Mouse (Mus musculus) forebrain, embryonic 10.5 days (tissue): Measurements from ENCODE around the gene Gm36028. TPM values are rescaled to one million over a fixed set of nuclear protein-coding genes. Genes with fewer than 3 reads are reported as not detected.

ENCODE experiments used
- DNase-seq: peaks from one replicate; pipeline ENCODE4 v3.0.0-alpha.2; 2017; ENCODE audit warnings: low spot score; ENCODE audit errors: extremely low spot score
- H3K27ac ChIP-seq: fragments of 300-500 bp; sonication (generic); 2 replicates; pipeline ENCODE4 v1.5.1; 2016; ENCODE audit warnings: mild to moderate bottlenecking
- H3K27me3 ChIP-seq: fragments of 300-500 bp; sonication (generic); 2 replicates; pipeline ENCODE4 v1.6.1; 2016; ENCODE audit warnings: mild to moderate bottlenecking; ENCODE audit not compliant: poor library complexity, severe bottlenecking
- H3K36me3 ChIP-seq: fragments of 300-500 bp; sonication (generic); replicated peaks from 2 replicates; pipeline ENCODE4 v1.6.1; 2016; ENCODE audit warnings: mild to moderate bottlenecking, moderate library complexity
- H3K4me1 ChIP-seq: fragments of 300-500 bp; sonication (generic); 2 replicates; pipeline ENCODE4 v1.6.1; 2016
- H3K4me3 ChIP-seq: fragments of 300-500 bp; sonication (generic); 2 replicates; pipeline ENCODE4 v1.5.1; 2016; ENCODE audit warnings: mild to moderate bottlenecking, moderate library complexity
- H3K9me3 ChIP-seq: fragments of 300-500 bp; sonication (generic); 2 replicates; pipeline ENCODE4 v1.6.1; 2016; ENCODE audit warnings: mild to moderate bottlenecking, moderate library complexity
- WGBS: fragments of 180-500 bp; shearing (Covaris S2); methylation state at CpG from one replicate; pipeline ENCODE4 v1.1.7; 2016; 5-methylcytosine and 5-hydroxymethylcytosine counted together
- polyA plus RNA-seq: library from polyadenylated mRNA; unstranded; fragments of >200 nt; fragmentation: Nextera tagmentation; extraction: Ambion mirVana; gene quantifications from 2 replicates; pipeline ENCODE4 v1.2.1, GENCODE M21; 2016

Gm36028 gene
- polyA plus RNA-seq, 1 experiment from 2014 or later = 0.33 TPM

DNA sequence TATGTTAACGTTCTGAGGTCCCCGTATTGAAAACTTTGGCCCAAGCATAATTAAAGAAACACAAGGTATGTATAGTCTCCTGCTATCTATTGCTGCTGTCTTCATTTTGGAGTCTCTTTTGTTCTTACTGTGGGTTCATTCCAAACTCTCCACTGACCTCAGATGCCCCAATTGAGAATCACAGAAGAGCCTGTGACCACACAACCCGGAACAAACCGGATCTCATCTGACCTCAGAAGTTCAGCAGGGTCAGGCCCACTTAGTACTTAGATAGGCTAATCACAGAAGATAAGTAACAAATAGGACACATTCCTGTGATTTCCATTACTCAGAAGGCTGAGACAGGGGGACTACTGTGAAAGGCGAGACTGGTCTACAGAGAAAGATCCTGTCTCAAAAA, 6.4 kb downstream of the Gm36028 start:
- Histone ChIP-seq H3K4me3 (no peak overlapping the region), H3K27me3 (no peaks in the 10 kb centered on the region), H3K9me3 (no peaks in the 10 kb centered on the region), H3K4me1 (peaks cover 9% of the 10 kb centered on the region; the same call in 1 of the 2 replicates), H3K27ac (no peak overlapping the region), H3K36me3 (no peaks in the 10 kb centered on the region)
- 73% methylated on average over 5 of the region's 5 CpGs for WGBS
- no peak for DNase-seq

DNA sequence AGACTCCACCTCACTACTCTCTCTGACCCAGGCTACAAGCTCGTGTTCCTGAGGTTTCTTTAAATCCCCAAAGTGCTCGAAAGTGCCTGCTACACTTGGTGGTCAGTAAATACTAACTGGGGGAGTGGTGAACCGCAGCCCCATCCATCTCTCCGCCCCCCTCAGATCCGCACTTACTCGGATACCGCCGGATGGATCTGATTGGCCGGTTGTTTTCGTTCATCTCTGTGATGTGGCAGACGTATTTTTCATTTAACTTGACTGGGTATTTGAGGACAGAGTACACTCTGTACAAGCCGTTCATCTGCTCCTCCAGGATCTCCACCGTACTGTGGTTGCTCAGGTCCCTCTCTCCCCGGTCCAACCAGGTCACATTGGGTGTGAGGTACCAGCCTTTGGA, 6.9 kb downstream of the Gm36028 start:
- H3K4me1 ChIP-seq = peaks cover 9% of the 10 kb centered on the region; the same call in 1 of the 2 replicates
- no peaks in the 10 kb centered on the region for H3K36me3 ChIP-seq
- no peaks in the 10 kb centered on the region for H3K9me3 ChIP-seq
- no peak overlapping the region for H3K4me3 ChIP-seq
- H3K27me3 ChIP-seq = no peaks in the 10 kb centered on the region
- H3K27ac ChIP-seq = no peak overlapping the region
- DNase-seq = no peak
- 77% methylated on average over 14 of the region's 14 CpGs for WGBS

DNA sequence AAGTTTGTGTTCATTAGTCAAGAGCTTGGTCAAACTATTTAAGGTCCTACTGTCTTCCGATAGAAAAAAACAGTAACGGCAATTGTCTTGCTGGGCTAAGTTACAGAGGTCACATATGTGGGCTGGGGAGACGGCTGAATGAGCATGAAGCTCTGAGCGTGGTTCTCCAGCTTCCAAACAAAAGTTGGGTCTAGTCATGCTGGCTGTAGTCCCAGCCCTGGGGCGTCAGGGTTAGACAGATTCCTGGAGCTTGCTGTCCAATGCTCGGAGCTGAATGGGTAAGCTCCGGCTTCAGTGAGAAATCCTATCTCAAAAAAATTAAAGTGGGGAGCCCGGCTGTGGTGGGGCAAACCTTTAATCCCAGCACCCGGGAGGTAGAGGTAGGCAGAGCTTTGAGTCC, 7.7 kb downstream of the Gm36028 start:
- no peaks in the 10 kb centered on the region for H3K27me3 ChIP-seq
- H3K4me3 ChIP-seq = no peak overlapping the region
- peaks cover 9% of the 10 kb centered on the region; the same call in 1 of the 2 replicates for H3K4me1 ChIP-seq
- no peaks in the 10 kb centered on the region for H3K9me3 ChIP-seq
- DNase-seq = no peak
- no peaks in the 10 kb centered on the region for H3K36me3 ChIP-seq
- H3K27ac ChIP-seq = no peak overlapping the region
- WGBS = 79% methylated on average over 9 of the region's 9 CpGs

DNA sequence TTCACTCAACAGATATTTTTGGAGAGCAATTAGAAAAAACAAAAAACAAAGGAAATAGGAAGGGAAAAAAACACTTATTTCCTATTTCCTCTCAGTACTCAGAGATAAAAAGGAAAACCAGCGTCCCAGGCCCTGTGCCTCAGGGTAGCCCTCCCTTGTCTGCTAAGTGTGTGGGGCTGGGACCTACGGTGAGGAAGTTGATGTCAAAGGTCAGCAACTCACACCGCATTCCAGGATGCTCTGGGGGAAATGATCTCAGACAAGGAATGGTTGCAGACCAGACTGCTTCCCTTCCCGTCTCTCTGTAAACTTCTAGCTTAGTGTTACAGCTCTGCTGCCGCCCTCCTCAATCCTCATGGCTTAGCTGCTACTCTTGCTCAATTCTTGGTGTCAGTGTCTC, 9.6 kb downstream of the Gm36028 start:
- 50% methylated on average over 5 of the region's 5 CpGs for WGBS
- Histone ChIP-seq H3K9me3 (no peaks in the 10 kb centered on the region), H3K27me3 (no peaks in the 10 kb centered on the region), H3K4me1 (peaks cover 6% of the 10 kb centered on the region; the same call in 1 of the 2 replicates), H3K4me3 (no peak overlapping the region), H3K27ac (no peak overlapping the region), H3K36me3 (no peaks in the 10 kb centered on the region)
- no peak for DNase-seq

DNA sequence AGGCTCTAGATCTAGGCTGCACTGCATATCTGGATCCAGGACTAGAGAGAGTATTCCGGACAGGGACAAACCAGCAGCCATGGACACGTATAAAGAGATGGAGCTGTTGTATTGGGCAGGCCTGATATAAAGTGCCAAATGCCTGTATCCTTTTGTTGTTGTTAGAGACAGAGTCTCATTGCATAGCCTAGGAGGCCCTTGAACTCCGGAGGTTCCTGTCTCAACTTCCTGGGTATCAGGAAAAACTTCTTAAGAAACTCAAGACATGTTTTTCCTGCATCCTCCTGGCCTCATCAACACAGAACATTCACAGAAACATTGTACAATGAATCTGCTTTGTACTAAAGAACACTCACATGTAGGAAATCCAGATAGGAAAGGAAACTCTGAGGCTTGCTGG, 13.9 kb downstream of the Gm36028 start:
- 90% methylated on average over 3 of the region's 3 CpGs for WGBS
- no peak for DNase-seq

DNA sequence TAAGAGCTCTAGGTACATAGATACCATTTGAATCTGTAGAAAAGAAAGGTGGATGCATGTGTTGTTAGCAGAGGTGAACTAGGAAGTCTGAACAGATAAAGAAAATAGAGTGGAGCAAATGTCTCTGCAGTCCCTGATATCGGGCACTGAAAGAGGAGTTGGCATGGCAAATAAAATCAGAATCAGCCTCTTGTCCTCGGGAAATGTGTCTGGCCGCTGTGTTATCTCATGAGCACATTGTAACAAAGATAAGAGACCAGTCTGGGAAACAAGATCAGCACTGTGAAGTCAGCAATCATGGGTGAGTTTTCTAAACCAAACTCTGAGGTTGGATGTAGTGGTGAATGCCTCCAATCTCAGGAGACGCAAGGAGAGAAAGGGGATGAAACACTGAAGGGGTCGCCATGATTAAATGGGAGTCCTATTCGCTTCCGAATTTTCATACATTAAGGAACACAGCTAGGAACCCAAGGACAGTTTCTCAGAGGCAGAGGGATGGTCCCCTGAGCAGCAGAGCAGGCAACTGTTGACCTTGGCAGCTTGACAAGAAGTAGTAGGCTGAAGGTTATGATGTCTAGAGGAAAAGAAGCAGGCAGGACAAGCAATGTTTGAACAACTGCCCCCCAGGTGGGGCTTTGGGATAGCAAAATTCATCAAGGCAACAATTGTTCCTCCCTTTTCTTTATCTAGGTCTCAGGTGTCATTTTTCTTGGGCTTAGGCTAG, 15.6 kb downstream of the Gm36028 start:
- H3K4me1 ChIP-seq = no peaks in the 10 kb centered on the region
- H3K9me3 ChIP-seq = no peaks in the 10 kb centered on the region
- no peaks in the 10 kb centered on the region for H3K27me3 ChIP-seq
- no peak overlapping the region for H3K4me3 ChIP-seq
- no peaks in the 10 kb centered on the region for H3K36me3 ChIP-seq
- H3K27ac ChIP-seq = no peak overlapping the region
- no peak for DNase-seq
- WGBS = 92% methylated on average over 7 of the region's 7 CpGs

More for the DNA sequence above, 13.9 kb downstream of the Gm36028 start:
- Histone ChIP-seq H3K36me3 (no peaks in the 10 kb centered on the region), H3K9me3 (no peaks in the 10 kb centered on the region), H3K4me3 (no peak overlapping the region), H3K4me1 (peaks cover 6% of the 10 kb centered on the region; the same call in 1 of the 2 replicates), H3K27ac (no peak overlapping the region), H3K27me3 (no peaks in the 10 kb centered on the region)

DNA sequence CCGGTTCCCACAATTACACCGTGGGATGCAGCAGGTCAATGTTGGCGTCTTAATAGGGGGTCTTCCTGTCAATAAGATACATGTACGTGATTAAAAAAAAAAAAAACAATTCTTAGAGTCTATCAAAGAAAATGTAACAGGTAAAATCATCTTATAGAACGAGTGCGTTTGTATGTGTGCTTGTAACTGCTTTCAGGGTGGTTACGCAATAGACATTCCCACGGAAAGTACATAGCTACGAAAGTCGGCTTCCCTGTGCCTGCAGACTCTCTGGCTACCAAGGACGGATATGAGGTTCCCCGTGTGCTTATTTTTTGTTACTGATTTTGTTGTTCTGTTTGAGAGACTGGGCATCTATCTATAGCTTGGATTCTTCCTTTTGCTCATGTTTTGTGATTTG, 17.2 kb downstream of the Gm36028 start:
- DNase-seq = no peak
- no peak overlapping the region for H3K4me3 ChIP-seq
- no peaks in the 10 kb centered on the region for H3K4me1 ChIP-seq
- no peaks in the 10 kb centered on the region for H3K9me3 ChIP-seq
- H3K27ac ChIP-seq = no peak overlapping the region
- no peaks in the 10 kb centered on the region for H3K36me3 ChIP-seq
- WGBS = 90% methylated on average over 12 of the region's 12 CpGs
- no peaks in the 10 kb centered on the region for H3K27me3 ChIP-seq

DNA sequence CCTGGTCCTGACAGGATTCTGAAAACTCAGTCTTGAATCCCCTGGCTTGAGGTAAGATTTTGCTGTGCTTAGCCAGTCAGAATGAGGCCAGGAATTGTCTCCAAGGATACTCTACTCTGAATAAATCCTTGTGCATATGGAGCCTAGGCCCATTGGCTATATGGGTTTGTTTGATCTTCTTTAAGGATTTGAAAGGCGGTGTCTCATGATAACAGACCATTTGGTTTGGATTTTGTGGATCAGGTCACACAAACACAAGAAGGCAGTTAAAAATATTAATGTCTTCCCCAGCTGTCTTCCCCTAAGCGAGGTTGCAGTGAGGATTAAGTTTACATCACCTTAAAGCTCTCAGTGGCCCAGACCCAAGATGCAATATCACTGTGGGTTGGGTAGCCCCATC, 18.5 kb downstream of the Gm36028 start:
- Histone ChIP-seq H3K9me3 (no peaks in the 10 kb centered on the region), H3K27me3 (no peaks in the 10 kb centered on the region), H3K4me3 (no peak overlapping the region), H3K36me3 (no peaks in the 10 kb centered on the region), H3K4me1 (no peaks in the 10 kb centered on the region), H3K27ac (no peak overlapping the region)
- 84% methylated on average over 2 of the region's 2 CpGs for WGBS
- no peak for DNase-seq

DNA sequence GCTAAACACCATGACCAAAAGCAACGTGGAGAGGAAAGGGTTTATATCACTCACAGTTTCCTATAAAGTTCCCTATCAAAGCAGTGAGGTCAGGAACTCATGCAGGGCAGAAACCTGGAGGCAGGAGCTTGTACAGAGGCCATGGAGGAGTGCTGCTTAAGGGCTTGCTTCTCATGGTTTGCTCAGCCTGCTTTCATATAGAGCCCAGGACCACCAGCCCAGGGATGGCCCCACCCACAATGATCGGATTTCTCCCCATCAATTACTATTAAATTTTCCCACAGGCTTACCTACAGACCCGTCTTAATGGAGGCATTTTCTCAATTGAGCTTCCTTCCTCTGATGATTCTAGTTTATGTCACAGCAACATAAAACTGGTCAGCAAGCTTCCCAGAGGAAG, 23.4 kb downstream of the Gm36028 start:
- 78% methylated on average over 3 of the region's 3 CpGs for WGBS
- Histone ChIP-seq H3K27me3 (no peaks in the 10 kb centered on the region), H3K9me3 (no peaks in the 10 kb centered on the region), H3K36me3 (peaks cover 37% of the 10 kb centered on the region), H3K4me3 (no peak overlapping the region), H3K4me1 (no peaks in the 10 kb centered on the region), H3K27ac (no peak overlapping the region)
- no peak for DNase-seq

DNA sequence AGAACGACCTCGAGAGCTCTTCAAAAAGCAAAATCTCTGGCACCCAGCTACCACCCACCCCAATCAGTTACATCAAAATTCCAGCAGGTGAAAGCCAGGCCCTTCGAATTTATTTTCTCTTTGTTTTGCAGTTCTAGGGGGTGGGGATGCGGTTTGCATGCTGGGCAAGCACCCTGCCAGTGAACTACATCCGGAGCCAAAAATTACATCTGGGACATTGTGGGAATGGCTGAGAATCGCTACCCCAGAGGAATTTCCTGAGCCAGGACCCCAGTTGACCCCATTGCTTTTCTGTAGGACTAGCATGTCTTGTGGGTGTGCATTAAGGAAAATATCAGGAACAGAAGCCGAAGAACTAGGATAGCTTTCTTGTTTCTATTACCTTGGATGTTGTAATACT, 29.9 kb downstream of the Gm36028 start:
- Histone ChIP-seq H3K9me3 (no peaks in the 10 kb centered on the region), H3K27ac (no peak overlapping the region), H3K36me3 (peaks cover 95% of the 10 kb centered on the region), H3K4me1 (no peaks in the 10 kb centered on the region), H3K27me3 (no peaks in the 10 kb centered on the region), H3K4me3 (no peak overlapping the region)
- 82% methylated on average over 7 of the region's 7 CpGs for WGBS
- DNase-seq = no peak

DNA sequence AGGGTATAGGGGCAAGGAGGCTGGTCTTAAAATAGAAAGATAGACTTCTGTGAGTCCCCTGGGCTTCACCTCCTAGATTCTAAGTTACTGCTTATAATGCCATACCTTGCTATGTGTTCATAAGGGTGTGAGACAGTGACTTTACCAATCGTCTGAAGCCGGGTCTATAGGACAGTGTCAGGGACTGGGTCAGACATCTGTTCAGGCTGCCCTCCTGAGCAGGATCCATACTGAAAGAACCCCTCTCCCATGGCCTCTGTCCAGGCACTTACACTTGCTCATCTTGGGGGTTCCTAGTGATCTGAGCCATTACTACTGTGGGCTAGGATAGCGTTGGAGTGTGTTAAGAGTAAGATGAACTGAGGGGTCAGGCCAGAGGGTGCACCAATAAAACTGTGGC, 34.7 kb downstream of the Gm36028 start:
- 94% methylated on average over 3 of the region's 3 CpGs for WGBS
- Histone ChIP-seq H3K36me3 (peaks cover 99% of the 10 kb centered on the region), H3K4me1 (no peaks in the 10 kb centered on the region), H3K27me3 (no peaks in the 10 kb centered on the region), H3K4me3 (no peak overlapping the region), H3K9me3 (no peaks in the 10 kb centered on the region), H3K27ac (no peak overlapping the region)
- no peak for DNase-seq

DNA sequence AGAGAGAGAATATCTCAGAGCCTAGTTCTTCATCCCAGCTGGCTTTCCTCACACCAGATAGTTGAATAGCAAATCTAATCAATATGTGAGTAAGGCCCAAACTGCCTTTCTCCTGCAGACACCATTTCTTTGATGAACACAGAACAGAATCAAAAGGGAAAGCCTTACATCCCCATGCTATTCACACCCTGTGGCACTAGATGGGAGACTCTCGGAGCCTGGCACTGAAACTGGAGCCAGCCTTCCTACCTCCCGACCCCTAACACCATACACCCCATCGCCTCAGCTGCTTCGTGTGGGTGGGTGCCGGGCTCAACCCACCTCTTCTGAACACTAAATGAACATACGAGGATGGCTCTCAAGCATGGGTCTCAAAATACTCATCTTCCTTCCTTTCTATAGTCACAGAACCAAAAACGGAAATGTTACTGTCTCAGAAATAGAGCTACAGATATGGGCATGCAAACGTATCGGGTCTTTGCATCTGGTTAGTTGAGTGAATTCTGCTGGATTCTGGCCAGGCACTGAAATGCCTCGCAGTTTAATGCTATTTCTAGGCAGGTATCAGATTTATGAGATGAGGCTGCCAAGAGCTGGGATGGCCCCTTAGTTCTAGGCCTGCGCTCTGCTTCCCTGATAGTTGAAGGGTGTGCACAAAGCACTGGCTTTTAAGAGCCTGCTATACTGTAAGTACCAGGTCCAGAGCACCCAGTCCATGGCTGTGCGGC, 36.0 kb downstream of the Gm36028 start:
- WGBS = 96% methylated on average over 12 of the region's 12 CpGs
- Histone ChIP-seq H3K4me3 (no peak overlapping the region), H3K4me1 (no peaks in the 10 kb centered on the region), H3K9me3 (no peaks in the 10 kb centered on the region), H3K27ac (no peak overlapping the region), H3K27me3 (no peaks in the 10 kb centered on the region), H3K36me3 (peaks cover 100% of the 10 kb centered on the region)
- no peak for DNase-seq

DNA sequence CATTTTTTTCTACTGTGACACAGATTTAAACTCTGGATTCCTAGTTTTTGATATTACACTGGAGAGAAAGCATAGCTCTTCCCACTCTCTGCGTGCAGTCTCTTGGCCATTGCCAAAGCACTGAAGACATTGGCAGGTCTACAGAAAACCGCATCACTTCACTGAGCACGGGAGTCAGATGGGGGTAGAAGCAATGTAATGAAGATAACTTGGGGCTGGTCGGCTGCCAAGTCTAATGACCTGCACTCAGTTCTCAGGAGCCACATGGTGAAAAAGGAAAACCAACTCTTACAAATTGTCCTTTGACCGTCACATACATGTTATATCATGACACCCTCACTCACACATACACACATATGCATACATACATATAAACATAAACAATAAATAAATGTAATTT, 37.0 kb downstream of the Gm36028 start:
- Histone ChIP-seq H3K27ac (no peak overlapping the region), H3K36me3 (peaks cover 100% of the 10 kb centered on the region), H3K4me3 (no peak overlapping the region), H3K4me1 (no peaks in the 10 kb centered on the region), H3K27me3 (no peaks in the 10 kb centered on the region), H3K9me3 (no peaks in the 10 kb centered on the region)
- DNase-seq = no peak
- 96% methylated on average over 5 of the region's 5 CpGs for WGBS
